Mouse (Mus musculus) limb, embryonic 13.5 days (tissue): ENCODE results near the gene Cic. TPM values are rescaled to one million over a fixed set of nuclear protein-coding genes. Genes with fewer than 3 reads are reported as not detected.

ENCODE experiments used
- ATAC-seq: fragments of 200-750 bp; cut with Nextera tagmentation; 2 replicates; pipeline ENCODE4 v1.8.0; 2017; ENCODE audit warnings: low read depth, moderate number of reproducible peaks, moderate TSS enrichment; ENCODE audit not compliant: low FRiP score
- H3K27ac ChIP-seq: fragments of 300-500 bp; sonication (generic); 2 replicates; pipeline ENCODE4 v1.5.1; 2015; ENCODE audit warnings: inconsistent platforms, mild to moderate bottlenecking, moderate library complexity
- H3K27me3 ChIP-seq: fragments of 300-500 bp; sonication (generic); 2 replicates; pipeline ENCODE4 v1.6.1; 2015; ENCODE audit warnings: mild to moderate bottlenecking, inconsistent platforms
- H3K36me3 ChIP-seq: fragments of 300-500 bp; sonication (generic); 2 replicates; pipeline ENCODE4 v1.6.1; 2015; ENCODE audit warnings: inconsistent platforms, mild to moderate bottlenecking, moderate library complexity
- H3K4me1 ChIP-seq: fragments of 300-500 bp; sonication (generic); 2 replicates; pipeline ENCODE4 v1.6.1; 2015; ENCODE audit warnings: inconsistent platforms
- H3K4me2 ChIP-seq: fragments of 300-500 bp; sonication (generic); replicated peaks from 2 replicates; pipeline ENCODE4 v1.6.1; 2015; ENCODE audit warnings: inconsistent platforms, mild to moderate bottlenecking, moderate library complexity
- H3K4me3 ChIP-seq: fragments of 300-500 bp; sonication (generic); 2 replicates; pipeline ENCODE4 v1.5.1; 2015; ENCODE audit warnings: moderate library complexity, mild to moderate bottlenecking, inconsistent platforms
- H3K9ac ChIP-seq: fragments of 300-500 bp; sonication (generic); 2 replicates; pipeline ENCODE4 v1.6.1; 2015; ENCODE audit warnings: mild to moderate bottlenecking, inconsistent platforms
- H3K9me3 ChIP-seq: fragments of 300-500 bp; sonication (generic); 2 replicates; pipeline ENCODE4 v1.6.1; 2016; ENCODE audit warnings: inconsistent platforms
- WGBS: fragments of 180-500 bp; shearing (Covaris S2); methylation state at CpG from one replicate; pipeline ENCODE4 v1.1.7; 2015; 5-methylcytosine and 5-hydroxymethylcytosine counted together
- polyA plus RNA-seq: library from polyadenylated mRNA; unstranded; fragments of >200 nt; fragmentation: Nextera tagmentation; extraction: Ambion mirVana; gene quantifications from 2 replicates; pipeline ENCODE4 v1.2.1, GENCODE M21; 2015

The Cic gene
- polyA plus RNA-seq, 1 experiment from 2014 or later, result 43.6 TPM

GRCm38 (mm10) chr7:25281734-25282601, 14.5 kb downstream of the Cic start:
- peak overlapping the region; percentile 82 for H3K4me2 ChIP-seq
- H3K4me1 ChIP-seq, result peaks cover 53% of the 10 kb centered on the region
- no peaks in the 10 kb centered on the region for H3K27me3 ChIP-seq
- H3K27ac ChIP-seq, result peak overlapping the region; percentile 100
- H3K4me3 ChIP-seq, result peak overlapping the region; percentile 85
- ATAC-seq, result peak; percentile 74
- H3K9ac ChIP-seq, result peak overlapping the region; percentile 89
- peaks cover 24% of the 10 kb centered on the region for H3K36me3 ChIP-seq
- no peaks in the 10 kb centered on the region for H3K9me3 ChIP-seq
- whole genome bisulfite sequencing, result under 1% methylated on average over 72 of the region's 108 CpGs

GRCm38 (mm10) chr7:25282731-25283211, 15.3 kb downstream of the Cic start:
- Histone ChIP-seq H3K4me2 (peak overlapping the region; percentile 82), H3K4me1 (peaks cover 45% of the 10 kb centered on the region), H3K36me3 (peaks cover 32% of the 10 kb centered on the region), H3K27me3 (no peaks in the 10 kb centered on the region), H3K9ac (peak overlapping the region; percentile 89), H3K9me3 (no peaks in the 10 kb centered on the region), H3K27ac (peak overlapping the region; percentile 100), H3K4me3 (peak overlapping the region; percentile 85)
- ATAC-seq, result no peak
- WGBS, result under 1% methylated on average over 28 of the region's 36 CpGs

- Histone ChIP-seq H3K9ac (peak overlapping the region; percentile 89), H3K4me3 (peak overlapping the region; percentile 85), H3K4me2 (peak overlapping the region; percentile 82), H3K27me3 (no peaks in the 10 kb centered on the region), H3K9me3 (no peaks in the 10 kb centered on the region), H3K4me1 (peaks cover 43% of the 10 kb centered on the region), H3K27ac (peak overlapping the region; percentile 100; the same call in 1 of the 2 replicates), H3K36me3 (peaks cover 41% of the 10 kb centered on the region)
- WGBS, result 23% methylated on average over 5 of the region's 5 CpGs
- ATAC-seq, result no peak
Measured at GRCm38 (mm10) chr7:25283637-25284036, 16.1 kb downstream of the Cic start.

GRCm38 (mm10) chr7:25284171-25284570, 16.7 kb downstream of the Cic start:
- H3K27me3 ChIP-seq, result no peaks in the 10 kb centered on the region
- H3K36me3 ChIP-seq, result peaks cover 46% of the 10 kb centered on the region
- WGBS, result 55% methylated on average over 2 of the region's 2 CpGs
- peak overlapping the region; percentile 82 for H3K4me2 ChIP-seq
- no peaks in the 10 kb centered on the region for H3K9me3 ChIP-seq
- peak overlapping the region; percentile 85 for H3K4me3 ChIP-seq
- no peak for ATAC-seq
- peaks cover 43% of the 10 kb centered on the region for H3K4me1 ChIP-seq
- peak overlapping the region; percentile 100; the same call in 1 of the 2 replicates for H3K27ac ChIP-seq
- H3K9ac ChIP-seq, result peak overlapping the region; percentile 89

- peak overlapping the region; percentile 82 for H3K4me2 ChIP-seq
- peak overlapping the region; percentile 89 for H3K9ac ChIP-seq
- H3K4me3 ChIP-seq, result peak overlapping the region; percentile 85; the same call in 1 of the 2 replicates
- no peak overlapping the region for H3K27ac ChIP-seq
- ATAC-seq, result no peak
- peaks cover 52% of the 10 kb centered on the region for H3K36me3 ChIP-seq
- H3K4me1 ChIP-seq, result peaks cover 41% of the 10 kb centered on the region
- 70% methylated on average over 5 of the region's 5 CpGs for WGBS
- no peaks in the 10 kb centered on the region for H3K9me3 ChIP-seq
- no peaks in the 10 kb centered on the region for H3K27me3 ChIP-seq
Measured at GRCm38 (mm10) chr7:25284766-25285165, 17.3 kb downstream of the Cic start.

- no peak for ATAC-seq
- H3K36me3 ChIP-seq, result peaks cover 62% of the 10 kb centered on the region
- no peak overlapping the region for H3K9ac ChIP-seq
- H3K4me2 ChIP-seq, result no peak overlapping the region
- H3K27ac ChIP-seq, result no peak overlapping the region
- no peaks in the 10 kb centered on the region for H3K27me3 ChIP-seq
- no peak overlapping the region for H3K4me3 ChIP-seq
- H3K4me1 ChIP-seq, result peaks cover 36% of the 10 kb centered on the region
- no peaks in the 10 kb centered on the region for H3K9me3 ChIP-seq
- WGBS, result 93% methylated on average over 20 of the region's 20 CpGs
Measured at GRCm38 (mm10) chr7:25285511-25286238, 18.2 kb downstream of the Cic start.

GRCm38 (mm10) chr7:25286989-25287388, 19.5 kb downstream of the Cic start:
- H3K4me2 ChIP-seq, result no peak overlapping the region
- no peak for ATAC-seq
- H3K4me1 ChIP-seq, result peaks cover 30% of the 10 kb centered on the region
- WGBS, result 83% methylated on average over 8 of the region's 8 CpGs
- H3K4me3 ChIP-seq, result no peak overlapping the region
- H3K36me3 ChIP-seq, result peaks cover 75% of the 10 kb centered on the region
- no peak overlapping the region for H3K27ac ChIP-seq
- H3K9ac ChIP-seq, result no peak overlapping the region
- H3K9me3 ChIP-seq, result no peaks in the 10 kb centered on the region
- no peaks in the 10 kb centered on the region for H3K27me3 ChIP-seq

GRCm38 (mm10) chr7:25288011-25288410, 20.5 kb downstream of the Cic start:
- no peak overlapping the region for H3K9ac ChIP-seq
- ATAC-seq, result no peak
- peaks cover 30% of the 10 kb centered on the region for H3K4me1 ChIP-seq
- no peak overlapping the region for H3K27ac ChIP-seq
- 95% methylated on average over 12 of the region's 12 CpGs for WGBS
- no peaks in the 10 kb centered on the region for H3K27me3 ChIP-seq
- H3K4me2 ChIP-seq, result no peak overlapping the region
- H3K4me3 ChIP-seq, result no peak overlapping the region
- H3K9me3 ChIP-seq, result no peaks in the 10 kb centered on the region
- H3K36me3 ChIP-seq, result peaks cover 85% of the 10 kb centered on the region

GRCm38 (mm10) chr7:25288721-25289120, 21.2 kb downstream of the Cic start:
- 75% methylated on average over 3 of the region's 3 CpGs for WGBS
- Histone ChIP-seq H3K4me3 (no peak overlapping the region), H3K4me1 (peaks cover 23% of the 10 kb centered on the region), H3K27ac (no peak overlapping the region), H3K9me3 (no peaks in the 10 kb centered on the region), H3K9ac (no peak overlapping the region), H3K27me3 (no peaks in the 10 kb centered on the region), H3K36me3 (peaks cover 92% of the 10 kb centered on the region), H3K4me2 (no peak overlapping the region)
- no peak for ATAC-seq

GRCm38 (mm10) chr7:25289925-25290324, 22.4 kb downstream of the Cic start:
- H3K9ac ChIP-seq, result no peak overlapping the region
- H3K4me1 ChIP-seq, result peaks cover 11% of the 10 kb centered on the region
- 93% methylated on average over 3 of the region's 3 CpGs for WGBS
- H3K9me3 ChIP-seq, result no peaks in the 10 kb centered on the region
- H3K27ac ChIP-seq, result no peak overlapping the region
- no peak overlapping the region for H3K4me2 ChIP-seq
- peaks cover 100% of the 10 kb centered on the region for H3K36me3 ChIP-seq
- no peak overlapping the region for H3K4me3 ChIP-seq
- ATAC-seq, result no peak
- H3K27me3 ChIP-seq, result no peaks in the 10 kb centered on the region

GRCm38 (mm10) chr7:25290463-25290862, 23.0 kb downstream of the Cic start:
- H3K9me3 ChIP-seq, result no peaks in the 10 kb centered on the region
- H3K36me3 ChIP-seq, result peaks cover 100% of the 10 kb centered on the region
- no peak overlapping the region for H3K4me3 ChIP-seq
- no peak overlapping the region for H3K4me2 ChIP-seq
- no peak for ATAC-seq
- H3K9ac ChIP-seq, result no peak overlapping the region; the same call in 1 of the 2 replicates
- H3K4me1 ChIP-seq, result peaks cover 14% of the 10 kb centered on the region; the same call in 1 of the 2 replicates
- no peaks in the 10 kb centered on the region for H3K27me3 ChIP-seq
- no peak overlapping the region for H3K27ac ChIP-seq
- WGBS, result 95% methylated on average over 1 of the region's 1 CpGs

- no peaks in the 10 kb centered on the region for H3K9me3 ChIP-seq
- H3K4me2 ChIP-seq, result no peak overlapping the region
- H3K27ac ChIP-seq, result no peak overlapping the region
- WGBS, result 78% methylated on average over 2 of the region's 2 CpGs
- no peak overlapping the region; the same call in 1 of the 2 replicates for H3K9ac ChIP-seq
- peaks cover 15% of the 10 kb centered on the region for H3K4me1 ChIP-seq
- H3K27me3 ChIP-seq, result no peaks in the 10 kb centered on the region
- H3K4me3 ChIP-seq, result no peak overlapping the region
- no peak for ATAC-seq
- H3K36me3 ChIP-seq, result peaks cover 100% of the 10 kb centered on the region
Measured at GRCm38 (mm10) chr7:25290911-25291310, 23.4 kb downstream of the Cic start.
